Mouse (Mus musculus): ENCODE measurements around the gene Ramp3.
"Not testable (repeated sequence)": the region's sequence is repeated elsewhere in the genome, so short reads cannot be mapped to it uniquely, and the experiment has no call there.

Ramp3 gene

GRCm38 (mm10) chr11:6658271-6658670 lies at the start of gene Ramp3:
TSS of gene Ramp3 (plus strand) at chr11:6658521.
- DNase-seq = no peak

GRCm38 (mm10) chr11:6615250-6616205 lies 42.8 kb upstream of the Ramp3 start:
- peak; percentile 57 for DNase-seq

- DNase-seq = no peak
These were observed 34.6 kb upstream of the Ramp3 start for GRCm38 (mm10) chr11:6623704-6624103.

- no peak for DNase-seq
These were observed 33.5 kb upstream of the Ramp3 start for GRCm38 (mm10) chr11:6624619-6625382.

GRCm38 (mm10) chr11:6625478-6626387 lies 32.6 kb upstream of the Ramp3 start, which contains the start of gene Tbrg4:
TSS of gene Tbrg4 (minus strand) at chr11:6626067.
- DNase-seq = peak; percentile 94

GRCm38 (mm10) chr11:6626388-6626772 lies 31.9 kb upstream of the Ramp3 start:
- no peak for DNase-seq

- no peak for DNase-seq
These were observed 30.6 kb upstream of the Ramp3 start for GRCm38 (mm10) chr11:6627731-6628130.

GRCm38 (mm10) chr11:6628568-6628967 lies 29.8 kb upstream of the Ramp3 start:
- DNase-seq = peak; percentile 57

GRCm38 (mm10) chr11:6629655-6630054 lies 28.7 kb upstream of the Ramp3 start:
- DNase-seq = peak; percentile 36

GRCm38 (mm10) chr11:6636150-6636549 lies 22.2 kb upstream of the Ramp3 start:
- DNase-seq = no peak

- DNase-seq = no peak
These were observed 19.8 kb upstream of the Ramp3 start, which contains the start of gene Wap for GRCm38 (mm10) chr11:6638537-6638936. TSS of gene Wap (minus strand) at chr11:6638637.

- no peak for DNase-seq
These were observed 19.2 kb upstream of the Ramp3 start for GRCm38 (mm10) chr11:6639072-6639471.

GRCm38 (mm10) chr11:6644566-6644965 lies 13.8 kb upstream of the Ramp3 start:
- no peak for DNase-seq

- DNase-seq = no peak
These were observed 10.2 kb upstream of the Ramp3 start for GRCm38 (mm10) chr11:6647831-6648724.

GRCm38 (mm10) chr11:6650519-6650918 lies 7.8 kb upstream of the Ramp3 start:
- no peak for DNase-seq

- DNase-seq = not testable (repeated sequence)
These were observed 5.3 kb upstream of the Ramp3 start for GRCm38 (mm10) chr11:6652978-6653377.

- DNase-seq = peak; percentile 89
These were observed 3.4 kb upstream of the Ramp3 start for GRCm38 (mm10) chr11:6654903-6655302.

- peak; percentile 46 for DNase-seq
These were observed 2.9 kb downstream of the Ramp3 start for GRCm38 (mm10) chr11:6661206-6661605.

GRCm38 (mm10) chr11:6666634-6667033 lies 8.3 kb downstream of the Ramp3 start:
- DNase-seq = no peak

- DNase-seq = no peak
These were observed 10.7 kb downstream of the Ramp3 start for GRCm38 (mm10) chr11:6669041-6669440.

GRCm38 (mm10) chr11:6670044-6670443 lies 11.7 kb downstream of the Ramp3 start:
- no peak for DNase-seq

Data from kidney, adult 9 months (tissue).